Mouse (Mus musculus): Measurements from ENCODE around the gene Cpne4.

Cpne4 gene

GRCm38 (mm10) chr9:104546986-104547385 lies at the start of gene Cpne4:
Cpne4 (plus strand) TSS chr9:104547286.
- CTCF ChIA-PET: no interaction called here

GRCm38 (mm10) chr9:104515187-104515586 lies 31.9 kb upstream of the Cpne4 start:
- CTCF ChIA-PET: no interaction called here

GRCm38 (mm10) chr9:104535508-104535907 lies 11.6 kb upstream of the Cpne4 start:
- CTCF ChIA-PET: no interaction called here

- CTCF ChIA-PET: no interaction called here
Measured at GRCm38 (mm10) chr9:104565815-104566214, 18.7 kb downstream of the Cpne4 start.

- CTCF ChIA-PET: no interaction called here
Measured at GRCm38 (mm10) chr9:104566468-104566867, 19.4 kb downstream of the Cpne4 start.

GRCm38 (mm10) chr9:104567096-104567495 lies 20.0 kb downstream of the Cpne4 start:
- CTCF ChIA-PET: no interaction called here

- CTCF ChIA-PET: interaction anchor here (0.6 kb wide), 1 partner anchor 21 kb away, joined by 4 read pairs; no protein-coding TSS in a partner anchor
Measured at GRCm38 (mm10) chr9:104569480-104570167, 22.5 kb downstream of the Cpne4 start.

- CTCF ChIA-PET: no interaction called here
Measured at GRCm38 (mm10) chr9:104572856-104573255, 25.8 kb downstream of the Cpne4 start.

- CTCF ChIA-PET: no interaction called here
Measured at GRCm38 (mm10) chr9:104574476-104574875, 27.4 kb downstream of the Cpne4 start.

- CTCF ChIA-PET: no interaction called here
Measured at GRCm38 (mm10) chr9:104581921-104582624, 35.0 kb downstream of the Cpne4 start.

GRCm38 (mm10) chr9:104582675-104583074 lies 35.6 kb downstream of the Cpne4 start:
- CTCF ChIA-PET: no interaction called here

- CTCF ChIA-PET: no interaction called here
Measured at GRCm38 (mm10) chr9:104594550-104594949, 47.5 kb downstream of the Cpne4 start.

- CTCF ChIA-PET: no interaction called here
Measured at GRCm38 (mm10) chr9:104594979-104595378, 47.9 kb downstream of the Cpne4 start.

- CTCF ChIA-PET: no interaction called here
Measured at GRCm38 (mm10) chr9:104612523-104612922, 65.4 kb downstream of the Cpne4 start.

GRCm38 (mm10) chr9:104616691-104617090 lies 69.6 kb downstream of the Cpne4 start:
- CTCF ChIA-PET: no interaction called here

- CTCF ChIA-PET: no interaction called here
Measured at GRCm38 (mm10) chr9:104623564-104623963, 76.5 kb downstream of the Cpne4 start.

- CTCF ChIA-PET: no interaction called here
Measured at GRCm38 (mm10) chr9:104627816-104628215, 80.7 kb downstream of the Cpne4 start.

- CTCF ChIA-PET: no interaction called here
Measured at GRCm38 (mm10) chr9:104629282-104629681, 82.2 kb downstream of the Cpne4 start.

- CTCF ChIA-PET: no interaction called here
Measured at GRCm38 (mm10) chr9:104646348-104646994, 99.4 kb downstream of the Cpne4 start.

- CTCF ChIA-PET: no interaction called here
Measured at GRCm38 (mm10) chr9:104652691-104653261, 105.7 kb downstream of the Cpne4 start.

- CTCF ChIA-PET: no interaction called here
Measured at GRCm38 (mm10) chr9:104659758-104660157, 112.7 kb downstream of the Cpne4 start.

GRCm38 (mm10) chr9:104676665-104677064 lies 129.6 kb downstream of the Cpne4 start:
- CTCF ChIA-PET: no interaction called here

GRCm38 (mm10) chr9:104678571-104678970 lies 131.5 kb downstream of the Cpne4 start:
- CTCF ChIA-PET: no interaction called here

All from spleen, embryonic (tissue).